Mouse (Mus musculus): ENCODE results near the gene H2-M2. TPM values are rescaled to one million over a fixed set of nuclear protein-coding genes. Genes with fewer than 3 reads are reported as not detected.
"Not testable (repeated sequence)": the region's sequence is repeated elsewhere in the genome, so short reads cannot be mapped to it uniquely, and the experiment has no call there.

Gene H2-M2
- polyA plus RNA-seq (2016; fragmentation: Nextera tagmentation; extraction: Ambion mirVana), result not detected in 2 replicates

DNA sequence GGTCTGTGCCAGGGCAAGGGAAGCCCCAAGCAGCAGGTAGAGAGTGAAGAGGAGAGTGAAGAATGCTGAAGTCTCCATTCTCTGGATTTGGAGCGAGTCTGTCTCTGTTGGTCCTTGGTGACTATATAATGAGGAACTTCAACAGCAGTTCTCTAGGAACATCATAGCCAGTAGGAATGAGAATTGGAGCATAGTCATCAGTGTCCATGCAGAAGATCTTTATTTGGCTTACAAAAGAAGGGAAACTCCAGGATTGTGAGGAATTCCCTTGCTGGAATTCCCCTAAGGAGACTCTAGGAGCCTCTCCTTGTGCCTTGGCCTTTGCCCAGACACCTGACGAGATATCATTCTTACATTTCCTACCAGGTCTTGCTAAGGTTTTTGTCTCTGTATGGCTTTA is at the start of gene H2-M2:
TSS of gene H2-M2 (minus strand) at position 101 of the 400 bp plus-strand sequence.
- DNase-seq (ENCODE audit: extremely low spot score, low spot score), result no peak
- WGBS, result 82% methylated on average over 2 of the region's 2 CpGs
- peaks cover 4% of the 10 kb centered on the region; the same call in 1 of the 2 replicates for H3K9me3 ChIP-seq
- H3K4me1 ChIP-seq, result no peaks in the 10 kb centered on the region
- H3K4me3 ChIP-seq, result no peak within 1 kb of the TSS
- H3K27me3 ChIP-seq (ENCODE audit: poor library complexity, severe bottlenecking), result no peaks in the 10 kb centered on the region
- no peak within 1 kb of the TSS for H3K27ac ChIP-seq
- no peaks in the 10 kb centered on the region for H3K36me3 ChIP-seq (replicated peaks)

DNA sequence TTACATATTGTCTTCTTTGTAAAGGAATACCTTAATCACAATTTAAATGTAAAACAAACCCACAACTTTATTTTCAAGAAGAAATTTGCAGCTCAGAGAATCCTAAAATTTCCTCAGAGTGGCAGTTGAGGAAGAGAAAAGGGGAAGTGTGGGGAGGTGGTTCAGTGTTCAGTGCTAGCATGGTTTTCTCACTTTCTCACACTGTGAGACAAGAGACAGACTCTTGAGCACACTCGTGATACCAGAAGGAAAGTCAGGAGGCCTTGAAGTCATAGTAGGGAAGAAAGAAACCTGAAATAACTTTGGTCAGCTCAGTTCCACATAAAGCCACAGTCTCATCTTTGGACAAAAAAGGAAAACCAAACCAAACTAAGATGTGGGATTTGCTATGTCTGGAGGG is 42.1 kb upstream of the H2-M2 start:
- H3K36me3 ChIP-seq (replicated peaks); H3K27ac ChIP-seq; H3K9me3 ChIP-seq; H3K27me3 ChIP-seq (ENCODE audit: poor library complexity, severe bottlenecking); DNase-seq (ENCODE audit: extremely low spot score, low spot score); H3K4me3 ChIP-seq; H3K4me1 ChIP-seq: not testable (repeated sequence)
- WGBS, result 81% methylated on average over 1 of the region's 1 CpGs

DNA sequence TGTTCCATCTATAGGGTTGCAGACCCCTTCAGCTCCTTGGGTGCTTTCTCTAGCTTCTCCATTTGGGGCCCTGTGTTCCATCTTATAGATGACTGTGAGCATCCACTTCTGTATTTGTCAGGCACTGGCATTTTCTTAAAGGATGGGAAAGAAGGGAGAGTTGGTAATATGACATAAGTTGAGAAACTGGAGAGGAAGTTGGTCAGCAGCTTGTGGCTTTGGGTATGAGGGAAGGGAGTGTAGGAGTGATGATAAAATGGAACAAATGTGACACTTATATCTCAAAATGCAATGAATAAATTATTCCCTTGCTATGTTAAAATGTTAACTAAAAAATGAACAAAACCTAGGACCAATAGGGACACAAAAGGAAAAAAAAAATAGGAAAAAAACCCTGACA is 41.3 kb upstream of the H2-M2 start:
- not testable (repeated sequence) for DNase-seq (ENCODE audit: extremely low spot score, low spot score); H3K4me3 ChIP-seq; H3K4me1 ChIP-seq; H3K36me3 ChIP-seq (replicated peaks); H3K27me3 ChIP-seq (ENCODE audit: poor library complexity, severe bottlenecking); H3K27ac ChIP-seq; H3K9me3 ChIP-seq

DNA sequence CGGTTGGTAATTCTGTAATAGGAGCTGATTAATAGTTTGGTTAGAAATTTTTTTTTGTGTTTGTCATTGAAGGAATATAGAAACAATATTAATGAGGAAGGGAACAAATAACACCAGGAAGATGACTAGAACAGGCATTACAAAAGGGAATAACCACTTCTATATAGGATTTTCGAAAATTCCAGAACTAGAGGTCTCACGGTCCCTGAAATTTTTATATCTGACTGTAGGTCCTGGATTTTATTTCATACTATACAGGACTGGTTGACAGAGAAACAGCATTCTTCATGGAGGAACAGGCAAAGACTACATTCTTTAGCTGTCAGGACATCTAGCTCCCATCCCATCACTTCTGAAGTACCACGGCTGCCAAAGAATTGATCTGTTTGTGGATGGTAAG is 24.4 kb upstream of the H2-M2 start, which contains the start of gene Olfr111:
TSS of gene Olfr111 (plus strand) at position 301 of the 400 bp plus-strand sequence.
- DNase-seq (ENCODE audit: extremely low spot score, low spot score), result no peak
- Histone ChIP-seq H3K36me3 (replicated peaks) (no peaks in the 10 kb centered on the region), H3K9me3 (no peaks in the 10 kb centered on the region), H3K4me1 (no peaks in the 10 kb centered on the region), H3K27me3 (ENCODE audit: poor library complexity, severe bottlenecking) (no peaks in the 10 kb centered on the region), H3K4me3 (no peak within 1 kb of the TSS), H3K27ac (no peak within 1 kb of the TSS)
- WGBS, result 93% methylated on average over 4 of the region's 4 CpGs

DNA sequence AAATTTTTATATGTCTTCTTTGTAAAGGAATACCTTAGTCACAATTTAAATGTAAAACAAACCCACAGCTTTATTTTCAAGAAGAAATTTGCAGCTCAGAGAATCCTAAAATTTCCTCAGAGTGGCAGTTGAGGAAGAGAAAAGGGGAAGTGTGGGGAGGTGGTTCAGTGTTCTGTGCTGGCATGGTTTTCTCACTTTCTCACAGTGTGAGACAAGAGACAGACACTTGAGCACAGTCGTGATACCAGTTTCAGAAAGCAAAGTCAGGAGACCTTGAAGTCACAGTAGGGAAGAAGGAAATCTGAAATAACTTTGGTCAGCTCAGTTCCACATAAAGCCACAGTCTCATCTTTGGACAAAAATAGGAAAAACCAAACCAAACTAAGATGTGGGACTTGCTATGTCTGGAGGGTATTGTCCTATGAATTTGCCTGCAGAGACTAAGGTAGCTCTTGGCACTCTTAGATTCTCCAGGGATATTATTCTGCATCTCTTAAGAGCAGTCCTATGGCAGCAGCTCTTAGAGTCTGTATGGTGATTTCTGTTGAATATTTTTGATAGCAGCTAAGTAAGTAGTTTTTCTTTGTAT is 8.7 kb upstream of the H2-M2 start, which contains the start of gene Olfr110:
TSS of gene Olfr110 (plus strand) at position 539 of the 589 bp plus-strand sequence.
- no peaks in the 10 kb centered on the region for H3K4me1 ChIP-seq
- 69% methylated on average over 1 of the region's 1 CpGs for WGBS
- no peaks in the 10 kb centered on the region for H3K36me3 ChIP-seq (replicated peaks)
- no peaks in the 10 kb centered on the region for H3K27me3 ChIP-seq (ENCODE audit: poor library complexity, severe bottlenecking)
- no peak within 1 kb of the TSS for H3K27ac ChIP-seq
- H3K9me3 ChIP-seq, result no peaks in the 10 kb centered on the region
- no peak for DNase-seq (ENCODE audit: extremely low spot score, low spot score)
- no peak within 1 kb of the TSS for H3K4me3 ChIP-seq

DNA sequence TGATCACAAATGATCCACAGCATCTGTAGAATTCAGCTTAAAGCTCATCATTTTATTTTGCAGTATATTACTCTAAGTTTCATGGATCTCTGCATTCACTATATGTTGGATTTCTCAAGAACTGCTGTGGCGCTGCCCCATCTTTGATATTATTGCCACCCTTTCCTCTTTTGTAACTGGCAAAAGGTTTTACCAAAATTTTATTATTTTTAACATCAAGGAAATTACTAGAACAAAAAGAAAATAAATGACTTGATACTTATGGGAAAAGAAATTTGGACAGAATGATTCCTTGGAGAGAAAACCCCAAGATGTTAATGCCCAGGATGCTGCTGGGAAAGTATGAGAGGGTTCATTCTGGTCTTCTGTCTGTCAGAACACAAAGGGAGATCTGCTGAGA is 24.7 kb downstream of the H2-M2 start, which contains the start of gene Olfr109:
TSS of gene Olfr109 (plus strand) at position 301 of the 400 bp plus-strand sequence.
- H3K36me3 ChIP-seq (replicated peaks), result no peaks in the 10 kb centered on the region
- no peak for DNase-seq (ENCODE audit: extremely low spot score, low spot score)
- H3K27ac ChIP-seq, result no peak within 1 kb of the TSS
- H3K27me3 ChIP-seq (ENCODE audit: poor library complexity, severe bottlenecking), result no peaks in the 10 kb centered on the region
- no peak within 1 kb of the TSS for H3K4me3 ChIP-seq
- H3K4me1 ChIP-seq, result no peaks in the 10 kb centered on the region
- 92% methylated on average over 1 of the region's 1 CpGs for WGBS
- H3K9me3 ChIP-seq, result no peaks in the 10 kb centered on the region

DNA sequence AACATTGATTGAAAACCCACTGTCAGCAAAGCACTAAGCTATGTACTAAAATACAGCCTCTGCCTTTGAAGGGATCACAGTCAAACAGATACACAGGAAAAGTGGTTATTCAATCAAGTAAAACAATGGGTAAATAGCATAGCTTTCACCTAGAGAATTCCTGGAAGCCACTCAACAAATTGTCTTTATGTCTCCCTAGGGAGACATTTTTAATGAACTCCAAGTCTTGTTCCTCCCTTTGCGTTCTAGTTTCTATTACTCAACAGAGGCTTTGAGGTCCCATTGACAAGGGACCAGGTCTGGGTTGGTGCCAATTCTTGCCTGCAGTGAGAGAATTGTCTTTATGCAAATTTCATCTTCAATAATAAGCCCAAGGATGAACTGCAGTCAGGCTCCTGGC is 38.2 kb downstream of the H2-M2 start, which contains the start of gene Olfr108:
TSS of gene Olfr108 (plus strand) at position 301 of the 400 bp plus-strand sequence.
- Histone ChIP-seq H3K27me3 (ENCODE audit: poor library complexity, severe bottlenecking) (no peaks in the 10 kb centered on the region), H3K36me3 (replicated peaks) (no peaks in the 10 kb centered on the region), H3K4me1 (no peaks in the 10 kb centered on the region), H3K4me3 (no peak within 1 kb of the TSS), H3K9me3 (no peaks in the 10 kb centered on the region), H3K27ac (no peak within 1 kb of the TSS)
- WGBS, result 91% methylated on average over 1 of the region's 1 CpGs
- DNase-seq (ENCODE audit: extremely low spot score, low spot score), result no peak

Other genes with a start within 250 kb of the H2-M2 start
- gene Olfr97, start 246.2 kb downstream of the H2-M2 start, polyA plus RNA-seq (2016; fragmentation: Nextera tagmentation; extraction: Ambion mirVana), result not detected in 2 replicates
- not detected in 2 replicates for gene Olfr98, start 219.8 kb downstream of the H2-M2 start, polyA plus RNA-seq (2016; fragmentation: Nextera tagmentation; extraction: Ambion mirVana)
- 1.9 and 2.6 TPM in 2 replicates for gene H2-M3, start 213.3 kb downstream of the H2-M2 start, polyA plus RNA-seq (2016; fragmentation: Nextera tagmentation; extraction: Ambion mirVana)
- gene Olfr99, start 200.1 kb downstream of the H2-M2 start, polyA plus RNA-seq (2016; fragmentation: Nextera tagmentation; extraction: Ambion mirVana), result not detected in 2 replicates
- gene Olfr101, start 179.2 kb downstream of the H2-M2 start, polyA plus RNA-seq (2016; fragmentation: Nextera tagmentation; extraction: Ambion mirVana), result not detected in 2 replicates
- gene Olfr102, start 166.5 kb downstream of the H2-M2 start, polyA plus RNA-seq (2016; fragmentation: Nextera tagmentation; extraction: Ambion mirVana), result not detected in 2 replicates
- not detected in 2 replicates for gene Olfr103, start 143.9 kb downstream of the H2-M2 start, polyA plus RNA-seq (2016; fragmentation: Nextera tagmentation; extraction: Ambion mirVana)
- gene Olfr104-ps, start 124.0 kb downstream of the H2-M2 start, polyA plus RNA-seq (2016; fragmentation: Nextera tagmentation; extraction: Ambion mirVana), result not detected in 2 replicates
- not detected in 2 replicates for gene Olfr105-ps, start 104.5 kb downstream of the H2-M2 start, polyA plus RNA-seq (2016; fragmentation: Nextera tagmentation; extraction: Ambion mirVana)
- not detected in 2 replicates for gene Olfr106-ps, start 93.2 kb downstream of the H2-M2 start, polyA plus RNA-seq (2016; fragmentation: Nextera tagmentation; extraction: Ambion mirVana)
- gene Olfr107, start 84.3 kb downstream of the H2-M2 start, polyA plus RNA-seq (2016; fragmentation: Nextera tagmentation; extraction: Ambion mirVana), result not detected in 2 replicates
- gene Olfr108, start 38.1 kb downstream of the H2-M2 start, polyA plus RNA-seq (2016; fragmentation: Nextera tagmentation; extraction: Ambion mirVana), result not detected in 2 replicates
- not detected in 2 replicates for gene Olfr109, start 24.6 kb downstream of the H2-M2 start, polyA plus RNA-seq (2016; fragmentation: Nextera tagmentation; extraction: Ambion mirVana)
- gene Olfr110, start 8.9 kb upstream of the H2-M2 start, polyA plus RNA-seq (2016; fragmentation: Nextera tagmentation; extraction: Ambion mirVana), result not detected in 2 replicates
- gene Olfr111, start 24.5 kb upstream of the H2-M2 start, polyA plus RNA-seq (2016; fragmentation: Nextera tagmentation; extraction: Ambion mirVana), result not detected in 2 replicates
- not detected in 2 replicates for gene Olfr112, start 85.9 kb upstream of the H2-M2 start, polyA plus RNA-seq (2016; fragmentation: Nextera tagmentation; extraction: Ambion mirVana)
- not detected in 2 replicates for gene Olfr113, start 94.1 kb upstream of the H2-M2 start, polyA plus RNA-seq (2016; fragmentation: Nextera tagmentation; extraction: Ambion mirVana)
- not detected in 2 replicates for gene Olfr114, start 109.2 kb upstream of the H2-M2 start, polyA plus RNA-seq (2016; fragmentation: Nextera tagmentation; extraction: Ambion mirVana)
- gene Olfr115, start 143.6 kb upstream of the H2-M2 start, polyA plus RNA-seq (2016; fragmentation: Nextera tagmentation; extraction: Ambion mirVana), result not detected in 2 replicates
- gene Olfr116, start 143.6 kb upstream of the H2-M2 start, polyA plus RNA-seq (2016; fragmentation: Nextera tagmentation; extraction: Ambion mirVana), result not detected in 2 replicates
- gene Olfr117, start 180.2 kb upstream of the H2-M2 start, polyA plus RNA-seq (2016; fragmentation: Nextera tagmentation; extraction: Ambion mirVana), result not detected in 2 replicates
- not detected in 2 replicates for gene Olfr118, start 183.4 kb upstream of the H2-M2 start, polyA plus RNA-seq (2016; fragmentation: Nextera tagmentation; extraction: Ambion mirVana)
- gene Olfr119, start 213.0 kb upstream of the H2-M2 start, polyA plus RNA-seq (2016; fragmentation: Nextera tagmentation; extraction: Ambion mirVana), result not detected in 2 replicates
- not detected in 2 replicates for gene Olfr120, start 238.3 kb upstream of the H2-M2 start, polyA plus RNA-seq (2016; fragmentation: Nextera tagmentation; extraction: Ambion mirVana)